Mouse (Mus musculus) kidney, postnatal 0 days (tissue): Measurements from ENCODE around the gene Cyth1. TPM values are rescaled to one million over a fixed set of nuclear protein-coding genes. Genes with fewer than 3 reads are reported as not detected.

Source experiments
- ATAC-seq: fragments of 200-750 bp; cut with Nextera tagmentation; replicated peaks from 2 replicates; pipeline ENCODE4 v1.8.0; 2017; ENCODE audit warnings: low read depth, moderate number of reproducible peaks, moderate TSS enrichment, moderate library complexity; ENCODE audit not compliant: low FRiP score
- DNase-seq: peaks from one replicate; pipeline ENCODE4 v3.0.0-alpha.2; 2016; ENCODE audit warnings: low spot score
- H3K27ac ChIP-seq: fragments of 300-500 bp; sonication (generic); 2 replicates; pipeline ENCODE4 v1.5.1; 2014; ENCODE audit warnings: mild to moderate bottlenecking
- H3K27me3 ChIP-seq: fragments of 300-500 bp; sonication (generic); 2 replicates; pipeline ENCODE4 v1.6.1; 2014; ENCODE audit warnings: low read length, mixed read lengths; ENCODE audit not compliant: insufficient read depth
- H3K36me3 ChIP-seq: fragments of 300-500 bp; sonication (generic); 2 replicates; pipeline ENCODE4 v1.6.1; 2014; ENCODE audit warnings: low read length, mixed read lengths; ENCODE audit not compliant: insufficient read depth
- H3K4me1 ChIP-seq: fragments of 300-500 bp; sonication (generic); replicated peaks from 2 replicates; pipeline ENCODE4 v1.6.1; 2014; ENCODE audit warnings: antibody characterized with exemption, low read length, mixed read lengths; ENCODE audit not compliant: insufficient read depth
- H3K4me2 ChIP-seq: fragments of 300-500 bp; sonication (generic); 2 replicates; pipeline ENCODE4 v1.6.1; 2014; ENCODE audit warnings: mild to moderate bottlenecking, low read length, moderate library complexity, mixed read lengths
- H3K4me3 ChIP-seq: fragments of 300-500 bp; sonication (generic); replicated peaks from 2 replicates; pipeline ENCODE4 v1.5.1; 2014; ENCODE audit warnings: low read depth, low read length
- H3K9ac ChIP-seq: fragments of 300-500 bp; sonication (generic); 2 replicates; pipeline ENCODE4 v1.6.1; 2014; ENCODE audit warnings: low read depth, low read length
- H3K9me3 ChIP-seq: fragments of 300-500 bp; sonication (generic); replicated peaks from 2 replicates; pipeline ENCODE4 v1.6.1; 2016; ENCODE audit warnings: low read length, inconsistent platforms, mixed read lengths
- CTCF ChIP-seq: IDR thresholded peaks from 2 replicates; pipeline ENCODE4 v1.5.1; 2016; ENCODE audit warnings: antibody characterized with exemption, low read depth, mild to moderate bottlenecking, moderate library complexity
- WGBS: fragments of 180-500 bp; shearing (Covaris S2); extraction: QIAGEN DNeasy Blood & Tissue Kit; methylation state at CpG from one replicate; pipeline ENCODE4 v1.1.7; 2014; 5-methylcytosine and 5-hydroxymethylcytosine counted together
- polyA plus RNA-seq: library from polyadenylated mRNA; unstranded; fragments of >200 nt; fragmentation: Nextera tagmentation; extraction: Ambion mirVana; gene quantifications from 2 replicates; pipeline ENCODE4 v1.2.1, GENCODE M21; 2015

Gene Cyth1
- polyA plus RNA-seq, 1 experiment from 2014 or later, result 17.3 TPM

DNA sequence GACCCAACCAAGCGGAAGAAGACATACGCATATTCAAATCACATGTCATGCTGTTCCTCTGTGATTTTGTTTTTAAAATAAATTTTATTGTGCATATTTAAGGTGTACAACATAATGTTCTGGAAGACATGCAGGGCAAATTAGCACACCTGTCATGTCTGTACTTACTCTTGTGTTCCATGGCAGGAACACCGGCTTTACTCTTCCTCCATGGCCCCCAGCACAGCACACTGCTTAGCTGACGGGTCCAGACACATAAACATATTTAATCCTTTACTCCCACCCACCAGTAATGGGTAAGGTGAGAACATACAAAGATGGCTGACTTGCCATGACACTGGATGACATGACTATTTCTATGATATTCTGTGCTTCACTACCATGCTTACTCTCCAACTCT is 29.3 kb downstream of the Cyth1 start:
- ATAC-seq (no peak), DNase-seq (no peak)

DNA sequence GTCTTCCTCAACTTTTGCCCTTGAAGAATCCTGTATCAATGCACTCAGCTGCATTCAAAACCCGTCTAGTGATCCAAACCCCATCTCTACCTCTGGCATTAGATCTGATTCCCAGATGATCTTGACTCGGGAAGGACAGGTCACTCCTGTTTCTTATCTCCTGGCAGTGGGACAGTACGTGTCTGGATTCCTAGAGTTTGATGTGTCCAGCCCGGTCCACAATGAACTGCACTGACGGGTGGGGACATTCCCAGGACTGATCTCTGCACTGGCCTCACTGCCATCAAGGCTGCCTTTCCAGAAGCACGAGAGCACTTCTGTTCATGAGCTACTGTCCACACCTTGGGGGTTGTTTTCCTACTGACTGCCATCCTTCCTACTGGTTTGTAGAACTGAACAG is 31.9 kb downstream of the Cyth1 start:
- Histone ChIP-seq H3K4me2 (no peak overlapping the region), H3K4me3 (no peak overlapping the region), H3K4me1 (peaks cover 13% of the 10 kb centered on the region), H3K27me3 (no peaks in the 10 kb centered on the region), H3K27ac (no peak overlapping the region), H3K9ac (no peak overlapping the region), H3K9me3 (no peaks in the 10 kb centered on the region), H3K36me3 (no peaks in the 10 kb centered on the region)
- DNase-seq (no peak), ATAC-seq (no peak)
- WGBS, result 77% methylated on average over 6 of the region's 6 CpGs
- no peak for TF ChIP-seq CTCF

More for the DNA sequence above, 29.3 kb downstream of the Cyth1 start:
- Histone ChIP-seq H3K9ac (no peak overlapping the region), H3K4me2 (no peak overlapping the region), H3K4me3 (no peak overlapping the region), H3K27me3 (no peaks in the 10 kb centered on the region), H3K27ac (no peak overlapping the region), H3K4me1 (no peaks in the 10 kb centered on the region), H3K9me3 (no peaks in the 10 kb centered on the region), H3K36me3 (no peaks in the 10 kb centered on the region)
- WGBS, result 94% methylated on average over 4 of the region's 4 CpGs
- TF ChIP-seq CTCF, result no peak

DNA sequence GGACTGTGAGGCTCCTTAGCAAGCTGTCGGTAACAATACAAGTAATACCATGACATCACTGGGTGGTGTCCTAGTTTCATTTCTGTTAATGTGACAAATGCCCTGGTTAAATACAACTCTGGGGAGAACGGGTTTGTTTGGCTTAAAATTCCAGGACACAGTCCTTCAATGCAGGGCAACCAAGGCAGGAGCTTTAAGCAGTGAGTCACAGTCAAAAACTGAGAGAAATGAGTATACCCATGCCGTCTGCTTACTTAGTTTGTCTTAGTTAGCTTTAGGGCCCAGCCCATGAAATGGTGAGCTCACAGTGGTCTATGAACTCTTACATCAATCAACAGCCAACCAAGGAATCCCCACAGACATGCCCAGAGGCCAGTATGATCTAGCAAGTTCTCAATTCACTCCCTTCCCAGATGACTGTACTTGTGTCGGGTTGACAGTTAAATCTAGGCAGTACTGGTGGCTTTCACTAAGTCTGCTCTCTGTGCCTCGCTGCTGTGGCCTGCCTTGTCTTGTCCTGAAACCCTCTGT is 32.4 kb downstream of the Cyth1 start:
- Histone ChIP-seq H3K9ac (no peak overlapping the region), H3K4me3 (no peak overlapping the region), H3K36me3 (no peaks in the 10 kb centered on the region), H3K9me3 (no peaks in the 10 kb centered on the region), H3K4me1 (peaks cover 15% of the 10 kb centered on the region), H3K27me3 (no peaks in the 10 kb centered on the region), H3K27ac (no peak overlapping the region), H3K4me2 (no peak overlapping the region)
- no peak for DNase-seq
- 0 out of 2 replicates have a peak, but pooled peaks have one; percentile 21 for ATAC-seq
- no peak for TF ChIP-seq CTCF
- WGBS, result 65% methylated on average over 5 of the region's 5 CpGs

DNA sequence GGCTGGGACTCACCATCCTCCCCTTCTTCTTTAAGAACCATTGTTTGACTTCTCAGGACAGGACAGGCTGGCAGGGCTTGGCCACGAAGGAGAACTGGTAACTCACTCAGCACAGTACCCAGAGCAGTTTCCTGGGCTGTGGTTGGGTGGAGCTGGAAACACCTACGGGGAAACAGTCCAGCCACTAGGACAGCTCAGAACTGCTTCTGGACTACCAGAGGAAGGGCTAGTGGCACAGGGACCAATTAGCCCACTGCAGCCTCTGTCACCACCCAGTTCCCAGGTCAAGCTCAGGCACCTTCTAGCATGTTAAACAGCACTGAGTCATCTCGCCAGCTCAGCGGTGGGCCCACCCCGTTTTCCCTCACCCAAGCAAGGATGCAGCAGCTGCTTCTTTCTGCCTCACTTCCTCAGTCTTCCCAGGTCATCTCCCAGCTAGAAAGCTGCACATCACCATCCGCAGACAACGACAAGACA is 35.7 kb downstream of the Cyth1 start:
- no peak for DNase-seq
- H3K9me3 ChIP-seq, result no peaks in the 10 kb centered on the region
- H3K9ac ChIP-seq, result no peak overlapping the region
- H3K36me3 ChIP-seq, result no peaks in the 10 kb centered on the region
- ATAC-seq, result peak; percentile 16; the same call in 1 of the 2 replicates
- H3K4me2 ChIP-seq, result no peak overlapping the region
- no peak for TF ChIP-seq CTCF
- peaks cover 39% of the 10 kb centered on the region for H3K4me1 ChIP-seq
- H3K27me3 ChIP-seq, result no peaks in the 10 kb centered on the region
- H3K27ac ChIP-seq, result peak overlapping the region; percentile 39
- WGBS, result 45% methylated on average over 7 of the region's 7 CpGs
- no peak overlapping the region for H3K4me3 ChIP-seq

DNA sequence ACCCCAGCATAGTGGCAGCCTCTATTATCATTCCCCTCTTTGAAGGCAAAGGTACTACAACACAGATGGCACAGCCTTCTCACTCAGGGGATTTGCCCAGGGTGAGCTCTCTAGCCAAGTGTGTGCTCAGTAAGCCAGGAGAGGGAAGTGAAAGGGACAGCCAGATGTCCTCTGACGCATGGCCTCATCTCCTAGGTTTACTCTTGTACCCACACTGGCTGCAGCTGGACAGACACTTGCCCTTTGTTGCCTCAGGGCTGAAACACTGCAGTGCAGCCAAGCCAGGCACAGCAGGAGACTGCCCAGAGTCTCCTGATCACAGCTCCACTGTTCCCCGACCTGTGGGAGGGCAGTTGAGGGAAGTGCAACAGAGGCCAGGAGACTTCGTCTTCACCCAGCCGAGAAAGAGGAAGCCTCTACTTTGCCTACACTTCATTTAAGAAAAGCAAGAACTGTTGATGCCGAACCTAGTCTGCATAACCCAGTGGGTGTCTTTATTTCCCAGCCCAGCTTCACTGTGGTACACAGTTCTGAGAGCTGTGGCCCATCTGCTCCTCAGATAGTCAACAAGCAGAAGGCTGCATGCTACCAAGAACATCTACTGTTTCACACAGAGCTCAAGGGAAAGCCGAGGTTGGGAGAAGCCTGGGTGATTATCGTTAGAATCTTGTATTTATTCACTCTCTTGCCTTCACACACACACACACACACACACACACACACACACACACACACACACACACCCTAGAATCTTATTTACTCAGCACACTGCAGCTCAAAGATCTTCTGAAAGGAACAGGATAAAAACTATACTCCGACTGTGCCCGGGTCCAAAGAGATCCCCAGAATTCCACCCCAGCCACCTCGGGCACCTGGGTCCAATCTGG is 36.4 kb downstream of the Cyth1 start:
- H3K36me3 ChIP-seq, result no peaks in the 10 kb centered on the region
- no peaks in the 10 kb centered on the region for H3K27me3 ChIP-seq
- H3K9ac ChIP-seq, result no peak overlapping the region
- no peaks in the 10 kb centered on the region for H3K9me3 ChIP-seq
- no peak overlapping the region for H3K4me3 ChIP-seq
- DNase-seq (peak; percentile 49), ATAC-seq (peak; percentile 56; the same call in 1 of the 2 replicates)
- H3K27ac ChIP-seq, result peak overlapping the region; percentile 39
- TF ChIP-seq CTCF, result no peak
- WGBS, result 39% methylated on average over 10 of the region's 10 CpGs
- no peak overlapping the region for H3K4me2 ChIP-seq
- H3K4me1 ChIP-seq, result peaks cover 39% of the 10 kb centered on the region

DNA sequence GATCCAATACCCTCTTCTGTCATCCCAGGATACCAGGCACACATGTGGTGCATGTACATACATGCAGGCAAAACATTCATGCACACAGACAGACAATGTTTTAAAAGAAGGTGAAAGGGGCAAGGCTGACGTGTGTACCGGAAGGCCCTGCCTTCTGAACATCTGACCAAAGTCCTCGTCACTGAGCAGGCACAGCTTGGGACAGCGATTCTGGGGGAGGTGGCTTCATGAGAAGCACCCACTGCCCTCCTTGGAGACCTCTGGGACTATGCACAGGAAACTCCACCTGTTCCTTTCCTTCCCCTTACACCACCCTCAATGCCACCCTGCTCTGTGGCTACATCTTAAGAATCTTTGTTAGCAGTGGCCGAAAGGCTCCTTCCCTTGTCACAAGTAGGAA is 37.4 kb downstream of the Cyth1 start:
- WGBS, result 64% methylated on average over 5 of the region's 5 CpGs
- H3K27ac ChIP-seq, result peak overlapping the region; percentile 21
- H3K4me1 ChIP-seq, result peaks cover 39% of the 10 kb centered on the region

More for the DNA sequence above, 37.4 kb downstream of the Cyth1 start:
- H3K4me3 ChIP-seq, result no peak overlapping the region
- H3K9me3 ChIP-seq, result no peaks in the 10 kb centered on the region
- ATAC-seq (no peak), DNase-seq (no peak)
- no peak for TF ChIP-seq CTCF
- H3K4me2 ChIP-seq, result no peak overlapping the region
- no peak overlapping the region for H3K9ac ChIP-seq
- H3K27me3 ChIP-seq, result no peaks in the 10 kb centered on the region
- no peaks in the 10 kb centered on the region for H3K36me3 ChIP-seq
